Mouse (Mus musculus) heart, adult 8-10 months (tissue): Measurements from ENCODE around the gene Itch. TPM values are rescaled to one million over a fixed set of nuclear protein-coding genes. Genes with fewer than 3 reads are reported as not detected.
"Not testable (repeated sequence)": the region's sequence is repeated elsewhere in the genome, so short reads cannot be mapped to it uniquely, and the experiment has no call there.

Source experiments
- DNase-seq: peaks from one replicate; pipeline ENCODE4 v3.0.0; 2022; ENCODE audit warnings: low spot score
- total RNA-seq, 4 experiments: library from RNA; stranded (reverse); gene quantifications; 2 replicates each; pipeline ENCODE4 v1.2.4; 2022

Itch gene
- total RNA-seq, 4 experiments from 2014 or later: 25.2 to 27.8 (median 26.0) TPM

GRCm38 (mm10) chr2:155149296-155149695 lies 16.0 kb downstream of the Itch start:
- DNase-seq: not testable (repeated sequence)

DNA sequence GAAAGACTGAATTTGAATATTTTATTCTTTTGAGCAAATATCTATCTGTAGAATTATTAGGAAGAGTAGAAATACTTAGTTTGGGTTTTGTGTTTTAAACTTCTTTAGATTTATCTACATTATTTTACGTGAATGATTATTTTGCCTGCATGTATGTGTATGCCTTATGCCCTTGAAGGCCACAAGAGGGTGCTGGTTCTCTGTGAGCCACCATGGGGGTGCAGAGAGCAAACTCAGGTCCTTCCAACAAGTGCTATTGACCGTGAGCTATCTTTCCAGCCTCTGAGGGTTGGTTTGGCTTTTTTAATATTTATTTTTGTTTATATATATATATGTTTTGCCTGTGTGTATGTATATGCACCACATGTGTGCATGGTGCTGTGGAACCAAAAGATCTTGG lies 74.1 kb downstream of the Itch start:
- no peak for DNase-seq

DNA sequence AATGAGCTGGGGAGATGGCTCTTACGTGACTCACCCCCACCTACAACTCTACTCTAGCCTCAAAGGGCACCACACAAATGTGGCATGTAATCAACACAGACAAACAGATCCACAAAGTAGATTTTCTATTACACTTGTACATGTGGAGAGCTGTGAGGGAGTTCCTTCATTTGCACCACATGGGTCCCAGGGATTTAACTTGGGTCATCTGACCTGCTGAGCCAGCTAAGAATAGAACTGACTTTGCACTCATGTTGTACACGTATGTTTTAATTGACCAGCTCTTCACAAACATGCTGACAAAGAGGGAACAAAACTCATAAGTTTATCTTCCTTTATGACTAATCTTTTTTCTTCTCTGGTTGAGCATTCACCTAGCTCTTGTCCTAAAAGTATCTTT lies 89.8 kb downstream of the Itch start:
- no peak for DNase-seq

- peak; percentile 52 for DNase-seq
Observed at GRCm38 (mm10) chr2:155224721-155225120, 91.4 kb downstream of the Itch start.

GRCm38 (mm10) chr2:155235746-155236361 lies 102.5 kb downstream of the Itch start:
- no peak for DNase-seq

- peak; percentile 99 for DNase-seq
Observed at GRCm38 (mm10) chr2:155236362-155236992, 103.2 kb downstream of the Itch start, which contains the start of gene Dynlrb1. Dynlrb1 (plus strand) TSS chr2:155236533.

DNA sequence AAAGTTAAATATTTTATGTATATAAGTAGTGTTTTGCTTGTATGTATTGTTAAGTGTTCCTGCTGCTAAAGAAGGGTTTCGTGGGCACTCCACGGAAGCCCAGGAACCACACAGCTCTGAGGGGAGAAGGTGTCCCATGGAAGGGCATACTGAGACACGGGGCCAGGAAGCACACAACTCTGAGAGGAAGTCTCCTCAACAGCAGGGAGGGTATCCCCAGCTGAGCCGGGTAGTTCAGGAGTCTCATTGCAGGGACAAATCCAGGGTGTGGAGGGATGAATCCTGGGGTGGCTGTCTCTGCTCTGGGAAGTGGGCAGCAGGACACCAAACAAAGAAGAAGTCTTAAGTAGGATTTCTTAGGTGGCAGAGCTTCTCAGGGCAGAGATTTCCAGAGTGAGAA lies 104.0 kb downstream of the Itch start:
- DNase-seq: no peak

DNA sequence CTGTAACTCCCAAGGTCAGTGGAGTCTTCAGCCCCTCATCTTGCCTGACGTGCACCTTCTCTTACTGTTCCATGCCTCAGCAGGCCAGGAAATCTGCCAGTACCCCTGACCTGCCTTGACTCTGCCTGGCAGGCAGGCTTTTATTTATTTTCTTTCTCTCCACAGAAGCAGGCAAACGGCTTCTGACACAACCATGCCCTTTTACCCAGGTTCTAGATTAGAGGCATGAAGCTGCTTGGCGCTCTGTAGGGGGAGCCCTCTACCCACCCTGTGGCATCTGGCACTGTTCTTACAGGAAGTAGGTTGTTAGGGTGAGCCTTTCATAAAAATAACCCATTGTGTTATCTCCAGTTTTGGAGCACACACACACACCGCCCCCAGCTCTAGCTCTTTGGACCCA lies 107.6 kb downstream of the Itch start:
- DNase-seq: peak; percentile 16

DNA sequence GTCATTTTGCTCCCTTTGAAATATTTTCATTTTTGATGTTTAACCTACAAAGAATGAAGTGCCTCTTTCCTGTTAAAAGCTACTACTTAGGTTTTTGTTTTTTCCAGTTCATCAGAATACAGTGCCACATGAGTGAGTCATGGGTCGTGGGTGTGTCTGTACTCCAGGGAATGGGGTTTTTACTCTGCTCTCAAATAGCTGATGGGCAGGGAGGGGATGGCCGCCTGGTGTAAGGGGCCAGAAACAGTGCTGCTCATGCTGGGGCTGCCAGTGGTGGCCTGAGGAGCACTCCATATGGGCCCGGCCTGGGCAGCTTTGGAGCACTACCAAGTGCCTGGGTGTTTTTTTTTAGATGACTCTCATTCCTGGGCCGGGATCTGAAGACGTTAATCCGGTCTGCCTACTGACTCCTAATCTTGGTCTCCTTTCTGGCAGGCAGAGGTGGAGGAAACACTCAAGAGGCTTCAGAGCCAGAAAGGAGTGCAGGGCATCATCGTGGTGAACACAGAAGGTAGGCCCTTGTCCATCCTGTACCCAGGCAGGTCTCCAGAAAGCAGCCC lies 109.1 kb downstream of the Itch start:
- peak; percentile 19 for DNase-seq

GRCm38 (mm10) chr2:155246231-155246630 lies 112.9 kb downstream of the Itch start:
- DNase-seq: no peak

- no peak for DNase-seq
Observed at GRCm38 (mm10) chr2:155248206-155248605, 114.9 kb downstream of the Itch start.

DNA sequence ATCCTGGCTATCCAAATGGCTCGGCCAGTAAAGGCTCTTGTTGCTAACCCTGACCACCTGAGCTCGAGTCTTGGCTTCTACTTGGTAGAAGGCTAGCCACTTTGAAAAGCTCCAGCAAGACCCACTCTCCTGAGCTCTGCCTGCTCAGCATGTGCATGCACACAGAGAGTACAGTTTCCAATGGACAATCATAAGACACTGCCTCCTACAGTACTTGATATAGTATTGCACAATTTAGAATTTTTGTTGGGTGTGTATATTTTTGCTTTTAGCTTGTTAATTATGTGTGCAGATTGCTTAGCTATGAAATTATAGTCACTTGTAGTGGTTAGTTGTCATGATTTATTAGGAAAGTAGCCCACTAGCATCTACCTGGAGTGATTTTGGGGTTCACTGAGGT lies 115.4 kb downstream of the Itch start:
- DNase-seq: no peak

GRCm38 (mm10) chr2:155249588-155249987 lies 116.3 kb downstream of the Itch start:
- DNase-seq: no peak

GRCm38 (mm10) chr2:155265526-155265925 lies 132.2 kb downstream of the Itch start:
- no peak for DNase-seq

- DNase-seq: no peak
Observed at GRCm38 (mm10) chr2:155266896-155267295, 133.6 kb downstream of the Itch start.

DNA sequence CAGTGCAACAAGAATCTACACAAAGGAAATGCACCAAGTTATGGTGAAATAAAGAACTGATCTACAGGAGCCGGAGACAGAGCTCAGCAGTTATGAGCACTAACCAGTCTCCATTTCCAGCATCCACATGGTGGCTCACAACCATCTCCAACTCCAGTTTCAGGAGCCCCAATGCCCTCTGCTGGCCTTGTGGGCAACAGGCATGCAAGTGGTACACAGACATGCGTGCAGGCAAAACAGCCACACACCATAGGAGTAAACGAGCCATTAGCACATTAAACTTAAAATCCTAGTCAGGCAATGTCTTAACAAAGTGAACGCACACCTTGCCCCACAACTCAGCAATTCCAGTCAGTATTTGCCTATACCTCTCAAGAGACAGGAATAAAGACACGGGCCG lies 138.6 kb downstream of the Itch start:
- DNase-seq: no peak

GRCm38 (mm10) chr2:155272396-155273170 lies 139.3 kb downstream of the Itch start:
- no peak for DNase-seq

- DNase-seq: no peak
Observed at GRCm38 (mm10) chr2:155273603-155274002, 140.3 kb downstream of the Itch start.

DNA sequence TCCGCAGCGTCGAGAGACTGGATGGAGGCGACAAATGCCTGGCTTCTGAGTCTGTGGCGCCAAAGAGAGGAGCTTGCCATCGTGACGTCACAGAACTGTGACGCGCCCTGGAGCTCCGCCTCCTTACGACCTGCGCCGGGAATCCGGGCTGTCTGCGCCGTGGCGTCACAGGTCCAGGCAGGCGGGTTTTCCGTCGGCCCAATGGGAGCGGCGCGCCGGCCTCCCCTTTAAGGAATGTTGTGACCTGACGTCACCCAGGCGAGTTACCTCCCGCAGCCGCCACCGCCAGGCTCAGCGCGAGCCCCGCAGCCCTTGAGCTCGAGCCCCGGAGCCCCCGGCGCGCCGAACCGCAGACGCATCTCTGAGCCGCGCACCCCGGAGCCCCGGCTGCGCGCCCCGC lies 142.9 kb downstream of the Itch start, which contains the start of gene Map1lc3a:
Map1lc3a (plus strand) TSS at position 103 of the 400 bp plus-strand sequence.
- peak; percentile 95 for DNase-seq
